Mouse (Mus musculus) limb, embryonic 12.5 days (tissue): ENCODE measurements around the gene Ces1a. TPM values are rescaled to one million over a fixed set of nuclear protein-coding genes. Genes with fewer than 3 reads are reported as not detected.

Experiments used
- ATAC-seq: fragments of 200-750 bp; cut with Nextera tagmentation; 2 replicates; pipeline ENCODE4 v1.8.0; 2017; ENCODE audit warnings: low read depth, moderate TSS enrichment; ENCODE audit not compliant: insufficient number of reproducible peaks, insufficient read depth, low FRiP score, low TSS enrichment
- H3K27ac ChIP-seq: fragments of 300-500 bp; sonication (generic); 2 replicates; pipeline ENCODE4 v1.5.1; 2016; ENCODE audit warnings: mild to moderate bottlenecking, moderate library complexity
- H3K27me3 ChIP-seq: fragments of 300-500 bp; sonication (generic); 2 replicates; pipeline ENCODE4 v1.6.1; 2016; ENCODE audit warnings: mild to moderate bottlenecking, moderate library complexity
- H3K36me3 ChIP-seq: fragments of 300-500 bp; sonication (generic); 2 replicates; pipeline ENCODE4 v1.6.1; 2016; ENCODE audit warnings: mild to moderate bottlenecking, moderate library complexity
- H3K4me1 ChIP-seq: fragments of 300-500 bp; sonication (generic); replicated peaks from 2 replicates; pipeline ENCODE4 v1.6.1; 2016
- H3K4me2 ChIP-seq: fragments of 300-500 bp; sonication (generic); 2 replicates; pipeline ENCODE4 v1.6.1; 2016; ENCODE audit warnings: mild to moderate bottlenecking, moderate library complexity
- H3K4me3 ChIP-seq: fragments of 300-500 bp; sonication (generic); replicated peaks from 2 replicates; pipeline ENCODE4 v1.5.1; 2016; ENCODE audit warnings: mild to moderate bottlenecking
- H3K9ac ChIP-seq: fragments of 300-500 bp; sonication (generic); replicated peaks from 2 replicates; pipeline ENCODE4 v1.6.1; 2016; ENCODE audit warnings: mild to moderate bottlenecking, moderate library complexity
- H3K9me3 ChIP-seq: fragments of 300-500 bp; sonication (generic); 2 replicates; pipeline ENCODE4 v1.6.1; 2016; ENCODE audit warnings: mild to moderate bottlenecking, moderate library complexity
- WGBS: fragments of 180-500 bp; shearing (Covaris S2); methylation state at CpG from one replicate; pipeline ENCODE4 v1.1.7; 2016; 5-methylcytosine and 5-hydroxymethylcytosine counted together
- polyA plus RNA-seq: library from polyadenylated mRNA; unstranded; fragments of >200 nt; fragmentation: Nextera tagmentation; extraction: Ambion mirVana; gene quantifications from 2 replicates; pipeline ENCODE4 v1.2.1, GENCODE M21; 2016

Gene Ces1a
- polyA plus RNA-seq, 1 experiment from 2014 or later = not detected

- WGBS = 50% methylated on average over 2 of the region's 2 CpGs
- H3K4me3 ChIP-seq = no peak overlapping the region
These were observed 63.6 kb downstream of the Ces1a start for GRCm38 (mm10) chr8:92984376-92984775.

GRCm38 (mm10) chr8:92982491-92982890 is 65.5 kb downstream of the Ces1a start:
- WGBS = 84% methylated on average over 3 of the region's 3 CpGs
- no peak for ATAC-seq

More at GRCm38 (mm10) chr8:92984376-92984775, 63.6 kb downstream of the Ces1a start:
- Histone ChIP-seq H3K9me3 (no peaks in the 10 kb centered on the region), H3K9ac (no peak overlapping the region), H3K27me3 (no peaks in the 10 kb centered on the region), H3K4me1 (no peaks in the 10 kb centered on the region), H3K27ac (no peak overlapping the region), H3K36me3 (no peaks in the 10 kb centered on the region), H3K4me2 (no peak overlapping the region)
- no peak for ATAC-seq

GRCm38 (mm10) chr8:92976656-92977055 is 71.3 kb downstream of the Ces1a start:
- Histone ChIP-seq H3K4me3 (no peak overlapping the region), H3K27ac (no peak overlapping the region), H3K9me3 (no peaks in the 10 kb centered on the region), H3K4me1 (peaks cover 10% of the 10 kb centered on the region), H3K36me3 (no peaks in the 10 kb centered on the region), H3K9ac (no peak overlapping the region), H3K27me3 (0 out of 2 replicates have a peak, but pooled peaks cover 3% of the 10 kb centered on the region), H3K4me2 (no peak overlapping the region)
- WGBS = 88% methylated on average over 5 of the region's 5 CpGs
- ATAC-seq = no peak

More at GRCm38 (mm10) chr8:92982491-92982890, 65.5 kb downstream of the Ces1a start:
- H3K27ac ChIP-seq = no peak overlapping the region
- no peaks in the 10 kb centered on the region for H3K36me3 ChIP-seq
- no peak overlapping the region for H3K9ac ChIP-seq
- H3K27me3 ChIP-seq = no peaks in the 10 kb centered on the region
- no peak overlapping the region for H3K4me2 ChIP-seq
- no peaks in the 10 kb centered on the region for H3K4me1 ChIP-seq
- no peak overlapping the region for H3K4me3 ChIP-seq
- no peaks in the 10 kb centered on the region for H3K9me3 ChIP-seq

- Histone ChIP-seq H3K27me3 (0 out of 2 replicates have a peak, but pooled peaks cover 3% of the 10 kb centered on the region), H3K9ac (no peak overlapping the region), H3K4me3 (no peak overlapping the region), H3K4me2 (no peak overlapping the region), H3K27ac (no peak overlapping the region), H3K36me3 (no peaks in the 10 kb centered on the region), H3K9me3 (no peaks in the 10 kb centered on the region), H3K4me1 (peaks cover 10% of the 10 kb centered on the region)
- WGBS = 41% methylated on average over 5 of the region's 5 CpGs
- ATAC-seq = peak; percentile 59; the same call in 1 of the 2 replicates
These were observed 75.0 kb downstream of the Ces1a start for GRCm38 (mm10) chr8:92972949-92973348.

Other genes with a start within 250 kb of the Ces1a start
- gene Mmp2, start 220.9 kb downstream of the Ces1a start, polyA plus RNA-seq = 211 and 218 TPM in 2 replicates
- gene Lpcat2, start 192.9 kb downstream of the Ces1a start, polyA plus RNA-seq = 10.5 and 11.0 TPM in 2 replicates
- gene Capns2, start 146.8 kb downstream of the Ces1a start, polyA plus RNA-seq = 0.86 and 1.2 TPM in 2 replicates
- gene Slc6a2, start 88.1 kb downstream of the Ces1a start, polyA plus RNA-seq = 0.04 and 0.09 TPM in 2 replicates
- gene Ces1b, start 31.8 kb upstream of the Ces1a start, polyA plus RNA-seq = not detected in 2 replicates
- not detected in 2 replicates for gene Ces1c, start 83.1 kb upstream of the Ces1a start, polyA plus RNA-seq
- gene Ces1d, start 149.6 kb upstream of the Ces1a start, polyA plus RNA-seq = 0.14 TPM in 1 of 2 replicates, not detected in the other
- not detected in 2 replicates for gene Ces1e, start 181.4 kb upstream of the Ces1a start, polyA plus RNA-seq
- 0.35 TPM in 1 of 2 replicates, not detected in the other for gene Ces1f, start 231.6 kb upstream of the Ces1a start, polyA plus RNA-seq